Mouse (Mus musculus) kidney, adult 10 weeks (tissue): ENCODE results near the gene Sbk1. TPM values are rescaled to one million over a fixed set of nuclear protein-coding genes. Genes with fewer than 3 reads are reported as not detected.

Experiments
- polyA plus RNA-seq: library from polyadenylated mRNA; stranded (reverse); fragments of 350-450 nt; fragmentation: Illumina TruSeq; extraction: RNeasy Lipid Tissue Mini Kit (QIAGEN cat#74804); gene quantifications from one replicate; pipeline ENCODE4 v1.2.3, GENCODE M21; 2014; ENCODE audit warnings: low read depth, low replicate concordance

Sbk1 gene
- polyA plus RNA-seq: 6.4 TPM

DNA sequence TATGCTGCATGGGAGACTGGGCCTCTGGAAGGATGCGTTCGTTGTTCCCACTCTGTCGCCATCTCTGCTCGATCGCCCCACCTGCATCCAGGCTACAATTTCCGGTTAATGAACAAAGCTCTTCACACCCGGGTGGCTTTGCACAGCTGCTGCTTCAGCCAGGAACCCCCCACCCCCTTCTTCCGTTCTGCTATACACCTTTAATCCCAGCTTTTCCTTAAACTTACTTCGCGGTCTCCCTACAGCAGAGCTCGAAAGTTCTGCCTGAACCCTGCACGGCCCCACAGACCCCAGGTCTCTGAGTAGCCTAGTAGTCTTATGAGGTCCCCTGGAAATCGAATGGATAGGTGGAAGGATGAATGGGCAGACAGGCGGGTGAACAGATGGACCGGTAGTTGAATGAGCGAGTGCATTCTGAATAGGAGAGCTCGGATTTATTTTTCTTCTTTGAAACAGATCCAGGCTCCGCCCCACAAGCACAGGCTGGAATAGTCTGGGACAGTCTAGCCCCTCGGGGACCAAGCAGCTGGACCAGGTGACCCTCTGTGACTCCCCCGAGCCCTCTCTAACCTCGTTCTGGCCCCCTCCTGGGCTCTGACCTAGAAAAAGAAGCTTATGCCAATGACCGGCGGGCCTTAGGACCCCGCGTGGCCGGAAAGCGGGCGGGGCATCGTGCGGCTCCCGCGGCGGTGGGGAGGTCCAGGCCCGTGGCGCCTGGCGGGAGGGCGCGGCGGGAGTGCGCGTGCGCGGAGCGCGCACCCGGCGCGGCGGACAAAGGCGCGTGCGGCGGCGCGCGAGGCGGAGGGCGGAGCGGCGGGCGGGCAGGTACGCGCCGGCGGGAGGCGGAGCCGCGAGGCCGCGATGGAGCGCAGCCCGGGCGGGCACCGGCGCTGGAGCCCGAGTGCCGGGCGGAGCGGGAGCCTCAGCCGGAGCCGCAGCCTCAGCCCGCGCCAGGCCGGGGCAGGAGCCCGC is at the start of gene Sbk1:
TSS of gene Sbk1 (plus strand) at position 908 of the 972 bp plus-strand sequence.

Other genes with a start within 250 kb of the Sbk1 start
- gene Gsg1l, start 190.2 kb upstream of the Sbk1 start, polyA plus RNA-seq: not detected
- 19.9 TPM for gene Xpo6, start 72.1 kb upstream of the Sbk1 start, polyA plus RNA-seq
- gene Lat, start 97.0 kb downstream of the Sbk1 start, polyA plus RNA-seq: not detected
- 2.3 TPM for gene Spns1, start 104.8 kb downstream of the Sbk1 start, polyA plus RNA-seq
- gene Nfatc2ip, start 124.1 kb downstream of the Sbk1 start, polyA plus RNA-seq: 3.7 TPM
- not detected for gene Cd19, start 142.3 kb downstream of the Sbk1 start, polyA plus RNA-seq
- 0.85 TPM for gene Rabep2, start 156.1 kb downstream of the Sbk1 start, polyA plus RNA-seq
- gene Atp2a1, start 190.5 kb downstream of the Sbk1 start, polyA plus RNA-seq: not detected
- 0.65 TPM for gene Sh2b1, start 202.8 kb downstream of the Sbk1 start, polyA plus RNA-seq
- gene Tufm, start 214.7 kb downstream of the Sbk1 start, polyA plus RNA-seq: 6.3 TPM
- 17.8 TPM for gene Atxn2l, start 230.8 kb downstream of the Sbk1 start, polyA plus RNA-seq